Mouse (Mus musculus) fat pad, adult 2 months (tissue): ENCODE results near the gene Anxa2.

Source experiments
- DNase-seq: peaks from one replicate; pipeline ENCODE4 v3.0.0-alpha.2; 2011; ENCODE audit warnings: low read depth, low spot score; ENCODE audit errors: extremely low read depth

The Anxa2 gene

GRCm38 (mm10) chr9:69507206-69507605 lies 53.8 kb downstream of the Anxa2 start:
- no peak for DNase-seq

GRCm38 (mm10) chr9:69508016-69508415 lies 54.6 kb downstream of the Anxa2 start:
- no peak for DNase-seq

- no peak for DNase-seq
Measured at GRCm38 (mm10) chr9:69511881-69512590, 58.6 kb downstream of the Anxa2 start.

GRCm38 (mm10) chr9:69512726-69513125 lies 59.3 kb downstream of the Anxa2 start:
- DNase-seq: no peak

GRCm38 (mm10) chr9:69514206-69514605 lies 60.8 kb downstream of the Anxa2 start:
- no peak for DNase-seq

- DNase-seq: no peak
Measured at GRCm38 (mm10) chr9:69515416-69515815, 62.0 kb downstream of the Anxa2 start.

GRCm38 (mm10) chr9:69517387-69518035 lies 64.1 kb downstream of the Anxa2 start:
- no peak for DNase-seq
